Mouse (Mus musculus) heart, postnatal 10 days (tissue): ENCODE data around the gene Ly6g6f. TPM values are rescaled to one million over a fixed set of nuclear protein-coding genes. Genes with fewer than 3 reads are reported as not detected.
A peak's percentile ranks its signal among the peaks of the same experiment; 100 is the strongest.

ENCODE experiments used
- DNase-seq, 2 experiments: peaks; one replicate each; pipeline ENCODE4 v3.0.0; 2021
- intact Hi-C: fragments of 180-260 bp; cut with DNase I; formaldehyde crosslinking; loops from one replicate; pipeline ENCODE4 v1.15.1; 2025
- total RNA-seq, 2 experiments: library from RNA; stranded (reverse); gene quantifications; 2 replicates each; pipeline ENCODE4 v1.2.3; 2021

Ly6g6f gene
- total RNA-seq, 2 experiments from 2014 or later, result not detected

GRCm38 (mm10) chr17:35108097-35108496 is 22.7 kb upstream of the Ly6g6f start, which contains the start of gene Ly6g5c:
TSS of gene Ly6g5c (plus strand) at chr17:35108279.
- intact Hi-C loops, result loop anchor here (5.0 kb wide), 1 partner anchor 46 kb away; no protein-coding TSS in a partner anchor
- no peak for DNase-seq

GRCm38 (mm10) chr17:35106522-35106921 is 21.1 kb upstream of the Ly6g6f start:
- intact Hi-C loops, result loop anchor here (1.0 to 5.0 kb wide), 2 partner anchors 44 to 85 kb away; no protein-coding TSS in a partner anchor
- DNase-seq, result no peak

- peak; percentile 47 to 50 for DNase-seq
- intact Hi-C loops, result loop anchor here (1.0 to 5.0 kb wide), 2 partner anchors 44 to 85 kb away; no protein-coding TSS in a partner anchor
Measured at GRCm38 (mm10) chr17:35105740-35106389, 20.5 kb upstream of the Ly6g6f start.

GRCm38 (mm10) chr17:35104754-35105153 is 19.3 kb upstream of the Ly6g6f start:
- intact Hi-C loops, result loop anchor here (5.0 kb wide), 1 partner anchor 42 kb away; no protein-coding TSS in a partner anchor
- DNase-seq, result no peak

- intact Hi-C loops, result no loop called here
- no peak for DNase-seq
Measured at GRCm38 (mm10) chr17:35104079-35104478, 18.7 kb upstream of the Ly6g6f start.

- no peak for DNase-seq
- intact Hi-C loops, result no loop called here
Measured at GRCm38 (mm10) chr17:35103221-35103690, 17.8 kb upstream of the Ly6g6f start.

GRCm38 (mm10) chr17:35102299-35102698 is 16.9 kb upstream of the Ly6g6f start:
- intact Hi-C loops, result no loop called here
- no peak for DNase-seq

- no peak for DNase-seq
- intact Hi-C loops, result no loop called here
Measured at GRCm38 (mm10) chr17:35101161-35101560, 15.8 kb upstream of the Ly6g6f start.

GRCm38 (mm10) chr17:35100196-35100765 is 14.9 kb upstream of the Ly6g6f start:
- no peak for DNase-seq
- intact Hi-C loops, result no loop called here

GRCm38 (mm10) chr17:35097164-35097655 is 11.8 kb upstream of the Ly6g6f start:
- intact Hi-C loops, result no loop called here
- DNase-seq, result peak in 1 of 2 experiments; percentile 41

- no peak for DNase-seq
- intact Hi-C loops, result no loop called here
Measured at GRCm38 (mm10) chr17:35096597-35096996, 11.2 kb upstream of the Ly6g6f start.

GRCm38 (mm10) chr17:35094475-35095365 is 9.3 kb upstream of the Ly6g6f start:
- DNase-seq, result no peak
- intact Hi-C loops, result no loop called here

- no peak for DNase-seq
- intact Hi-C loops, result no loop called here
Measured at GRCm38 (mm10) chr17:35092403-35093198, 7.2 kb upstream of the Ly6g6f start.

- intact Hi-C loops, result loop anchor here (2.0 kb wide), 1 partner anchor 30 kb away; the partner anchor contains the start of gene Gpank1
- DNase-seq, result peak; percentile 35 to 46
Measured at GRCm38 (mm10) chr17:35090166-35090932, 4.9 kb upstream of the Ly6g6f start.

- intact Hi-C loops, result loop anchor here (2.0 kb wide), 1 partner anchor 30 kb away; the partner anchor contains the start of gene Ddah2
- DNase-seq, result peak; percentile 96
Measured at GRCm38 (mm10) chr17:35088825-35089644, 3.6 kb upstream of the Ly6g6f start, which contains the start of gene Abhd16a. TSS of gene Abhd16a (plus strand) at chr17:35089263.

GRCm38 (mm10) chr17:35088151-35088550 is 2.7 kb upstream of the Ly6g6f start:
- intact Hi-C loops, result loop anchor here (2.0 kb wide), 1 partner anchor 29 kb away; the partner anchor contains the start of gene Ddah2
- no peak for DNase-seq

- DNase-seq, result no peak
- intact Hi-C loops, result no loop called here
Measured at GRCm38 (mm10) chr17:35083929-35084497, 1.4 kb downstream of the Ly6g6f start.
